Mouse (Mus musculus) heart, adult 8-10 months (tissue): ENCODE measurements around the gene Hps1. TPM values are rescaled to one million over a fixed set of nuclear protein-coding genes. Genes with fewer than 3 reads are reported as not detected.
"Not testable (repeated sequence)": the region's sequence is repeated elsewhere in the genome, so short reads cannot be mapped to it uniquely, and the experiment has no call there.

Experiments used
- DNase-seq: peaks from one replicate; pipeline ENCODE4 v3.0.0; 2022; ENCODE audit warnings: low spot score
- total RNA-seq, 4 experiments: library from RNA; stranded (reverse); gene quantifications; 2 replicates each; pipeline ENCODE4 v1.2.4; 2022

The Hps1 gene
- 1 to 10 TPM; 1.1 to 2.7 (median 1.7) TPM for total RNA-seq

DNA sequence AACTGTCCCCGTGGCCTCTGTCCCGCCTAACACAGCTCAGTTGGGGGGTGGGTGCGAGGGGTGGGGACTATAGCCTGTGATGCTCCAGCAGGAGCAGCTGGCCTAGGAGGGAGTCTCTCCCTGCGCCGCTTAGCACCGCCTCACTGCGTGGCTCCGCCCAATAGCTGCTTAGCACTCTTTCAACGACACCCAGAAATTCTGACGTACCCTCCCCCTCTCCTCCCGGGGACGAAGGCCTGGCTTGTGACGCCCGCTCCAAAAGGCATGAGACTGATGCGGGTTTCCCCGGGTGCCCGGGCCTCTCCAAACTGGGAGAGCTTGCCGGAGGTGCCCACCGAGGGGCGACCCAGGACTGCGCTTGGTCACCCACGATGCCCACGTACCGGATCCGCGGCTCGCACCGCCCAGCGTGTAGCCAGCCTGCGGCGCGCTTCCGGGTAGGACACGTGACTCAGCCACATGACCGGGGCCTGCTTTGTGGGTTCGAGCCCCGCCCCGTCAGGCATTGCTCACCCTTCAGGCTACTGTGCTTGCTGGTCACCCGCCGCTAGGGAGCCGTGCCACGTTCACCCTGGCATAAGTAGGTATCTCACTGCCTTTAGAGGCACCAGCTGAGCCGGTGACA is at the start of gene Hps1:
TSS of gene Hps1 (minus strand) at position 448 of the 625 bp plus-strand sequence.
- peak; percentile 86 for DNase-seq

DNA sequence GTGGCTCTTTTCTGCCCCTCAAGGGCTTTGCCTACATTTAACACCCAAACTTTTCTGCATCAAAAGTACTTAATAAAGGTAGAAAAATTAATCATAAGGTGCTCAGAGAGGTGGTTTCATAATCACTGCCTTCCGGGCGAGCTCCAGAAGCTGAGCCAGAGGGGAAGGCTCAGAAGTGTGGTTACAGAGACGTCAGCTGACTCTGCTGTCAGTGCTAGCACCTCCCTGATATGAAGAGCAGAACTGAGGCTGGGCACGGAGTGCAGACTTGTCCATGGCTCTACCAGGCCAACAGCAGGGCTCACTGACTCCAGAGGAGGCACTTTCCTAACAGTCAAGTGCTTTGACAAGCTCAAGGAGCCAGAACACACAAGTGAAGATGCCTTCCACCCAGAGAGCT is 49.4 kb upstream of the Hps1 start:
- no peak for DNase-seq

DNA sequence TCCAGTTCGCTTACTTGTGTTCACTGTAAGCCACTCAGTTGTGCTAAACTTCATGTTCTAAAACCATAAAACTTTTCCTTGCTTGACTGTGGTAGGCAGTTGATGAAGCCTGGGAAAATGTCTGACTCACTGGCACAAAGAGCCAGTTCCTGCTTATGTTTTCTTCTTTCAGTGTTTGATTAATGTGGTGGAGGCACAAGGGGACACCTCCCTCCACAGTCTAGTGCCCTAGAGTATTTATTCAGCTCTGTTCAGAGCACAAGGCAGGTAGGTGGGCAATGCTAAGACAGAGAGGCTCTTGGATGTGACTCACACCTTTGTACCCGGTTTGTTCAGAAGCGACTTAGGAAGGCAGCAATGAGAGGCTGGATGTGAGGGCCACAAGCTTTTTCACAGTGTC is 48.1 kb upstream of the Hps1 start:
- DNase-seq, result no peak

DNA sequence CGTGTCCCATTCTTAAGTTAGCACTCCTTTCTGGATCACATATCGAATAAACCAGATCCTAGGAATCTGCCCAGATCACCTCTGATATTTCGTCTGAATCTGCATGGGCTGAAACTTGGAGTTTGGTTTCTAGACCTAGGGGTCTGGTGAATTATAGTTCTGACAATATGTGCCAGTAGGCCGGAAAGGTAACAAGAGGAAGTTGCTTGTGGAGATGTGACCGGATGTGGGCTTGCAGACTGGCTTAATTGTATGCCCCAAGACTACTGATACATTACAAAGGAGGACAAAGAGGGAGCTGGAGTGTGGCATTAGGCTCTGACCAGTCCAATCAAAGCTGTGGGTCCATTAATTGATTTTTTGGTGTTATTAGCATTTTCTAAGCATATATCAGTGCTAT is 40.3 kb upstream of the Hps1 start:
- DNase-seq, result no peak

DNA sequence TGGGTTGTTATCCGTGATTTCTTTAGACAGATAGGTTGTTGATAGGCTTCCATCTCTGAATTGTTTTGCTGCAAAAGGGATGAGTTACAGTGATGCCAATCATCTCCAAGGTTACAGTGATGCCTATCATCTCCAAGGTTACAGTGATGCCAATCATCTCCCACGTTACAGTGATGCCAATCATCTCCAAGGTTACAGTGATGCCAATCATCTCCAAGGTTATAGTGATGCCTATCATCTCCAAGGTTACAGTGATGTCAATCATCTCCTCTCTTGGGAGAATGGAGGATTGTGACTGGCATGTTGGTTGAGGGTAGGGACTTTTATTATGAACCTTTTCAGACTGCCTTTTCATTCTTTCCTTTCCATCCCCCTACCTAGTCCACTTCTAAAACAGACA is 38.0 kb upstream of the Hps1 start:
- DNase-seq, result no peak

DNA sequence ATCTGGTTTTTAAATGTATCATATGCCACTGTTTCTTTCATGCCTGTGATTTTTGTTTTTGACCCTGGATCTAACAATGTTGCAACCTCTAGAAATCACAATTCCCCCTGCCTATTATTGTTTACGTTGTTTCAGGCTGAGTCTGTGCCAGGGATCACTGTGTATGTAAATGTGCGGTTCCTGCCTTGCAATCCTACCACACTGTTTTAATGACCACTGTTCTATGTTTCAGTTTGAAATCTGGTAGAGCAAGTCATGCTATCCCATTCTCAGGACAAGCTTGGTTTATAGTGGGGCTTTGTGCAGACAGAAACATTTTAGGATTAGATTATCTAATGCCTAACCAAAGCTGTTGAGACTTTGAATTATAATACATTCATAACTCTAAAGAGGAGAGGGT is 36.5 kb upstream of the Hps1 start:
- no peak for DNase-seq

DNA sequence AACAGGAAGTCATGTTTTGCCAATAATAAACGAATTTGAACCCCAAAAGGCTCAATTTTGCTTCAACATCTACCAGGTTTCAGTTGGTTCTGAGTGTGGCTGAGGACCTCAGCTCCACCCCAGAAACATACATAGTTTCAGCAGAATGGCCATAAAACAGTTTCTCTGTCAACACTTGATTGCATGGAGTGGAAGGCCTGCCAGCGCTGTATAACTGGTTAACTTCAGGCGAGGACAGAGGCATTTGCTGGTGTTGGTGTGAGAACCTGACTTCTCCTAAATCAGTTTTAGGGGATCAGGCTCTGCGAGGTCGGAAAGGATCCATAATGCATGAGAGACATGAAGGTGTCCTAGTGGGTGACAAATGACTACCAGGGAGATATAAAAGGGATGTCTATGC is 30.4 kb upstream of the Hps1 start:
- no peak for DNase-seq

DNA sequence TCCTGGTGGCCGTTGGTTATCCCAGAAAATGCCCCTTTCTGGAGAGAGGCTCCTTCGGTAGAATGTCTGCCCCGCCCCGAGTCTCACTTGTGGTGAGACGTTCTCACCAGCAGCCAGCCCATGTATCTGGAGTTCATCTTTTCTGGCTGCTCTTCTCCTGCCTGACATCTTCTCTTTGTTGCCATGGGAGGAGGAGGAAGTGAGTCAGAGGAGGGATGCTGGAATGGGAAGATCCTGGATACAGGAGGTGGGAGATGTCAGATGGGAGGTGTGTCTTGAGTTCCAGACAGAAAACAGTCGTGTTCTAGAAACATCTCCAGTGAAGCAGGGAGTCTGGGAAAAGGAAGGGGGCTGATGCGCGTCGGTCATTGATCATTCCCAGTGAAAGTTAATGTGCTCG is 29.7 kb upstream of the Hps1 start:
- DNase-seq, result no peak

DNA sequence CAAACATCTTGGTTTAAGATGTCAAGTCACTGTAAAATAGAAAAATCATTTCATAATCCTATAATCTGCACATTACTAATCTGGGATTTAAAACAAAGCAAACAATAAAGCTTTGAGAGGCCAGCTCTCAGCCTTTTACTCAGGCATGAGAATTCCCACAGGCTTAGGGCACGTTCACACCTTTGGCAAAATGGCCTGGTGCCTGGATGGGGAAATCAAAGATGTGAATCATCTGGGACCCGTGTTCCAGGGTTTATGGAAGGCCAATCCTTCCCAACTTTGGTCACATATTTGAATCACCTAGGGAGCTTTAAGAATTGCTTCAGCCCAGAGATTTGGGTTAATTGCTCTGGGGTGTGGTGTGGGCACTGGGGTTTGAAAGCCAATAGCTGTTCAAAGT is 18.1 kb upstream of the Hps1 start:
- no peak for DNase-seq

DNA sequence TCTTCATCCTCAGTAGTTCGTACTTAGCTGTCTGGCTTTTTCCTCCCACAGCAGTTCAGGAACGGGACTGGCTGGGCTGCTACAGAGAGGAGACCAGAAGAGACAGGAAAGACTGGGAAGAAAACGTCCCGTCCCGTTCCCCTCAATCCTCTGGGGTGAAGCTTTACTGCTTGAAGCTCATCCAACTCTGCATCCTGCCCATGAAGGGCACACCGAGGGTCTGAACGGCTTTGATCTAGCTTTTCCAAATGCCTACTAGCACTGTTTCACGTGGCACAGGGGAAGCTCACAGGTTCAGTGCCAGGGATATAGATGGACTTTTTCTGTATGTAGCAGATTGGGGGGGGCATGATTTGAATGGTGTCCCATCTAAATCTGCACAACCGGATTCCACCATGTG is 16.0 kb upstream of the Hps1 start:
- no peak for DNase-seq

DNA sequence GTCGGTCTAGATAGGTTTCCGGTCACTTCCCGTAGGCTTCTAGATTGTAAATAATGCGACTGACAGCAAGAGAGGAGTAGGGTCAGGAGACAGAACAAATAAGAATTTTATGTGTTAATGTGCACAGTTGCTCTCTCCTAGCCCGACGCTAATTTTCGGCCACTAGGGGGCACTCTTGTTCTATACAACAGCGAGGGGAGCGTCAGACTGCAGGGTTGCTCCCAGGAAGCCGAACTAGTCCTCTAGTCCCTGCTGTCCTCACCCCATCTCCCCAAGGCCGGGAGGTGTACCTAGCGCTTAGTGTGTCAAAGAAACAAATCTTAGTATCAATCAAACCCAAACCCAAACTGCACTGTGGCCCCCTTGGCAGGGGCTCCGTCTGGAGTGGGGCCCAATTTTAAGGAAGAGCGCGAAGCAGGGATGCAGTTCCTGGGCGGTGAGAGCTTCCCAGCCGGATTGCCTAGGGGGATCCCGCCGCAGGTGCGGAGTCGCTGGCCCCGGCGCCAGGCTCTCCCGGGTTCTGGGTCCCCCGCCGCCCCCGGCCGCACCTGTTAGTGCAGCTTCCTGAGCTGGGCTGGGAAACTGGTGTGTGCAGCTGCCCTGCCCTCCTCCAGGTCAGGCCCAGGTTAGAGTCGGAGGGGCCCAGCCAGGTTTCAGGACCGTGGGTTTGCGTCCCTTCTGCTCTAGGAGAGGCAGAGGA is 15.3 kb upstream of the Hps1 start:
- peak; percentile 83 for DNase-seq

DNA sequence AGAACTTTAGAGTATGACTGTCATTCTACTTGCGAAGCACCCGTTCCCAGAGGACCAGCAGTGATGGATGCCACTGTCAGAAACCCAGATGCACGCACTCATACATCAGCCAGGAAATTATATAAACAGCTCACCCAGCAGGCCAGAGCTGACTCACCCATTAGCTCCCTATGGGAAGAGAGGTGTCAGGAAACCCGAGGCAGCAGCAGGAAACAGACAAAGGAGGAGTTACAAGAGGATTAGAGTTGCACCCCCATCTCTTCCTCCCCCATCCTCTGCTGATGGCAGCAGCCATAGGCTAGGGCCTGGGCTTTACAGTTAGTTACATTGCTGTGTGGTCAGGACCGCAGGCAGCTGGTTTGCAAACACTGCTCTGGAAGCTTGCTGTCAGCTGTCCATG is 8.5 kb upstream of the Hps1 start:
- no peak for DNase-seq

DNA sequence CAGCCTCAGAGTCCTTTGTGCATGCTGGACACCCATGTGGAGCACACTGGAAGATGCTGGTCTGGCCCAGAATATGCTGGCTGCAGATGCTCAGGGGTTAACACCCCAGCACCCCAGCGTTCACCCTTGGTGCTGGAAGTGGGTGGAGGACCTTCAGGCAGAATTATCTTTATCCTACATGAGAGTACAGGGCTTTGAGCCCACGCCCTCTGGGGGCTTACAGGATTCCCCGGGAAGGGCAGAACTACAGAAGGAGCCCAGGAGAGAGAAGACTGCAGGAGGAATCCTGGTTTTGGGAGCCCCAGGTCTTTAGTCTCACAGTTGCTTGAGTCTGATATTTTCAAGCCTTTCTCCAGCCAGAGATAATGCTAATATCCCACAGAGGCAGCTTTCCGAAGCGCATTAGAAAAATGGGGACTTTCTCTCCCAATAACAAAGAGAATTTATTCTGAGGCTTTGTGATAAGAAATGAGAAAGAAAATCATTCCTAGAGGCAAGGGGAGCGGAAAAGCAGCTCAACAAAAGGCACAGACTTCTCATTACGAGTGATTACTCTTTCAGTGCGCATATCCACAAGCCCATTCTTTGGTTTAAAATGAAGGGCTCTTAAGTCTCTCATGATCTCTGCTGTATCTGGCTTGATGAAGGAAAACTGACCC is 5.9 kb upstream of the Hps1 start:
- DNase-seq, result no peak

DNA sequence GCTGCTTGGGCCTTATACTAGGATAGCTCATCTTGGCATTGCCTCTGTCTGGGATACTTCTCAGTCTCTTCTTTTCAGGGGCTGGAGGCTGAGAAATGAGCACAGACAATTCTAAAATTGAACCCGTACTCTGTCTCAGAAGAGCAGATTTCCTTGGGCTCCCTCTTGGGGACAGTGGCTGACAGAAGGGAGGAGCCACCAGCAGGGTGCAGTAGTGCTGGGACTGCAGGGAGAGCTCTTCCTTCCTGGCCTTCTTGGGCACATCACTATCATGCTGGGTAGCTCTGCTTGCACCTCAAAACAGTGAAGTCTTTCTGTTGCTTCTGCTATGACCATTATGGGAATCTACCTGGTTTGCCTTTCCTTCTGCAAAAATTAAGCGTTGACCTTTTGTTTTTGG is 5.4 kb upstream of the Hps1 start:
- DNase-seq, result no peak

DNA sequence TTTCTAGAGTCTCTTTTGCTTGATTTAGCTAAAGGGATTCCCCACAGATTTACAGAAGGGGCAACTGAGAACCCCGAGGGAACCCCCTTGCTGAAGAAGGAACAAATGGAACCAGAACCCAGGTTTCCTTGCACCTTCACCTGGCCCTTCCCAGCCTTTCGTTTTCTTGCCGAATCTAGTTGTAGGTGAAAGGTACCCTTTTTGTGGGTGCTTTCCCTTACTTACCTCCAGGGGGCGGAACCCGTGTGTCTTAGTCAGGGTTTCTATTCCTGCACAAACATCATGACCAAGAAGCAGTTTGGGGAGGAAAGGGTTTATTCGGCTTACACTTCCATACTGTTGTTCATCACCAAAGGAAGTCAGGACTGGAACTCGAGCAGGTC is 369 bp upstream of the Hps1 start:
- not testable (repeated sequence) for DNase-seq

DNA sequence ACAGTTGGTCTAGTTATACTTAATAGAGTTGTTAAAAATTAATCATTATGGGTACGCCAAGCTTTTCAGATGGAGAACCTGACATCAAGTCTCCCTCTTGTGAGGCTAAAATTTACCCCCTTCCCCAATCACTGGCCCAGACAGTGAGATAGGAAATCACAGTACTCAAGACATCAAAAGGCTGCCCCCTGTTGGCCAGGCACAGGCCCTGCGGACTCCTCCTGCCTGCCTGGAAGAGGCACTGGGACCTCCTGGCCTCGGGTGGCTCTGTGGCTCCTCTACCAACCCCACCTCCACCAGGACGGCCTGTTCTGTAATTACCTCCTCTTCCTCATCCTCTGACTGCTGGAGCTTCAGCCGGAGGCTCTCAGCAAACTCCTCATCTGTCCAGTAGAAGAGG is 2.0 kb downstream of the Hps1 start:
- DNase-seq, result no peak

DNA sequence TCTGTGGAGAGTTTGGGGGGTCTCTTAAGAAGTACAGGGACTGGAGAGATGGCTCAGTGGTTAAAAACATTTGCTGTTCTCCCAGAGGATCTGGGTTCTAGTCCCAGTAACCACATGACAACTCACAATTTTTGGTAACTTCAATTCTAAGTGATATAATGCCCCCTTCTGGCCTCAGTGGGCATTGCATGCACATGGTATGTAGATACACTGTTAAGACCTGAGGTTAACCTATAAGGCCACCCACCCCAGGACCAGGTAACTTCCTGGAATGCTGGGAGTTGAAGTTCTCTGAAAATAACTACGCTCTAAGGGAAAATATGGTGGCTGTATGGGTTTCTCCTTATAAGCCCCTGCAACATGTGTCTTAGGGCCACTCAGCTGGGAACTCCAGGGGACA is 3.0 kb downstream of the Hps1 start:
- no peak for DNase-seq

DNA sequence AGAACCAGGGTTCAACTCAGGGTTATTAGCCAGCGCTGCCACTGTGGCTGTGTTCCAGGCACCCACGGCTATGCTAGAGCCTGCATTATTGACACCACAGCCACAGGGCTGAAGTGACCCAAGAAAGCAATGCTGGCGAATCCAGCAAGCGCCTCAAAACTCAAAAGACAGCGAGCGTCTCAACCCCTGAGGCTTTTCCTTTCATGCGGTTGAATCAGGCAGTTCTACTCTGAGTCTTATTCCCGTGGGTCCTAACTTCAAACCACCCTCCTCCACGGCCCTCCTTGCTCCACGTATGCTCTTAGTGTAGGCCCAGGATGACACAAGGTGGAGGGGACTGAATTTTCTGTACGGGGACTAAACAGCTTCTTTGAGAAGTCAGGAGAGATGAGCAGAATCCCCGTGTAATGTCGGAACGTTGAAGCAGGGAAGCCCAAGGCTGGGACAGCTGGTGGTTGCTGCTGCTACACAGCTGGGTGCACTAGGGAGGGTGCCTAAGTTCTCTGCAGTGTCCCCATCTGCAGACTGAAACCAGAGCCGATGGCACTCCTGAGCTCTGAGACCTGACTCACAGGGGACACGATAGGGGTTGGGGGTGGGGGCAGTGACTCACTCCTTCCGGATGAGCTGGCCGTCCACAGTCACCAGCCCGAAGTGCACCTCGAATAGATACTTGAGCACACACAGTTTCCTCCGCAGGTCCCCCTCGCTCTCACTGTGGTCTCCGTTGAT is 9.5 kb downstream of the Hps1 start:
- DNase-seq, result no peak

DNA sequence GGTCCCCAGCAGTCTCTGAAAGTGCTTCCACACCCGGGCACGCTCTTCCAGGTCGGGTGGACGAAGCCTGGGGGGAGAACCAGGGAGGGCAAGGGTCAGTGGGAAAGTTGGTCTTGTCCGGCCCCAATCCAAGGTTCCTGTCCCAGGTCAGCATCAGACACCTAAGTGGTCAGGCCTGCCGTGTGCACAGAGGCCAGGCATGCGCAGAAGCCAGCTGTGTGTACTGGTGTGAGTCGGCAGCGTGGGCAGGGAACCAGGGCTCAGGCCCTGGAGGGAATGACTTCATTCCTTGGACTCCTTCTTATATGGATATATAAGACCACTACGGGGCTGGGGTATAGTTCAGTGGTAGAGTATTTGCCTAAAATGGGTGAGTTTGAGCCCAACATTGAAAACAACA is 10.1 kb downstream of the Hps1 start:
- no peak for DNase-seq

DNA sequence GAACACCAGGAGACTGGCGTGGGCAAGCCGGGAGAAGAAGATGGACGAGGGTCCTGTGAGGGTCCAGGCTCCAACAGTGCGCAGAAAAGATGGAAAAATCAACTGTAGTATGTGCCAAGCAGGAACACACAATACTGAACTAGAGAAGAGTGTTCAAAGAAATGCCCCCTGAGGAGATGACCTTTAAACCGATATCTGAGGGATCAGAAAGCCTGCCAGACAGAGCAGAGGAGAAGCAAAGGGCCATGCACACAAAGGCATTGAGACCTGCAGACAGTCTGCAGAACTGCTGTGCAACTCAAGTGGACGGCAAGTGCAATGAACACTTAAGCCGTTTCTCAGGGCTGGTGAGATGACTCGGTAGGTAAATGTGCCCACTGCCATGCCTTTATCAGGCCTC is 12.4 kb downstream of the Hps1 start:
- DNase-seq, result no peak

DNA sequence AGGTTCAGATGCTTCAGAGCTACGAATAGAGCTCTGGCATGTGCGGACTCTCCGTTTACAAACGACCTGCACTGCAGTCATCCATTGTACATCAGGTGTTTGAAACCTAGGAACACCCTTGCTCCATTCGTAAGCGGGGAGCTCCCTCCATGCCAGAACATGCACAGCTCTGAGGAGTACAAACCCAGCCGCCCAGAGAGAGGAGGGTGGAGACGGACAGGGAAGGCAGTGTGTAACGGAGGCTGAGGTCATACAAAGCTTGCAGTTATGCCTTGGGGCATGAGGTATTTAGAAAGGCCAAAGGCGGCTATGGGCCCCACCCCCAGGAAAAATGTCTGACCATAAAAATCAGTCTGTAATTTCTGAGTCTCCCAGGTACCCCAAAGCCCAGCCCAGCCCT is 15.4 kb downstream of the Hps1 start:
- no peak for DNase-seq

DNA sequence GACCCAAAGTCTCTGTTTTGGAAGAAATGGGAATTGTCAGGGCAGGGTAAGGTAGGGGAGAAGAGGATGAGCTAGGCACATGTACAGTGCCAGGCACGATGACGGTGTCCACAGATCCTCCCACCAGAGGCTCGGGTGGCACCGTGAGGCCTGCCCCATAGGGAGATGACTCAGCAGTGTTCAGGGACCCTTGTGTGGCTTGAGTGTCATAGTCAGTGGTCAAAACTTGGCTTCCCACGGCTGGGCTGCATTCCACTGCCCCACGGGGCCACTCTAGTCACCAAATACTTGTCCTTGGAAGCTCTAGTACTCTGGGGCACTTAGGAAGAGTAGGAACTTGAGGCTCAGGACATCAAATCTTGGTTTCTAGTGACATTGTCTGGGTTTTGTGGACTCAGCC is 23.1 kb downstream of the Hps1 start:
- no peak for DNase-seq
